Mouse (Mus musculus): ENCODE measurements around the gene Ralgapb.

Gene Ralgapb

GRCm38 (mm10) chr2:158518583-158518982 lies 108.9 kb downstream of the Ralgapb start:
- no peak for DNase-seq (ENCODE audit: low read depth, low spot score)

- DNase-seq (ENCODE audit: low read depth, low spot score) = no peak
Measured at GRCm38 (mm10) chr2:158519071-158519470, 109.4 kb downstream of the Ralgapb start.

- no peak for DNase-seq (ENCODE audit: low read depth, low spot score)
Measured at GRCm38 (mm10) chr2:158519800-158520199, 110.2 kb downstream of the Ralgapb start.

GRCm38 (mm10) chr2:158523060-158523459 lies 113.4 kb downstream of the Ralgapb start:
- no peak for DNase-seq (ENCODE audit: low read depth, low spot score)

GRCm38 (mm10) chr2:158524129-158524860 lies 114.6 kb downstream of the Ralgapb start:
- DNase-seq (ENCODE audit: low read depth, low spot score) = no peak

GRCm38 (mm10) chr2:158534090-158534489 lies 124.4 kb downstream of the Ralgapb start:
- peak; percentile 74 for DNase-seq (ENCODE audit: low read depth, low spot score)

GRCm38 (mm10) chr2:158534559-158534958 lies 124.9 kb downstream of the Ralgapb start:
- no peak for DNase-seq (ENCODE audit: low read depth, low spot score)

GRCm38 (mm10) chr2:158539433-158540305 lies 130.0 kb downstream of the Ralgapb start:
- DNase-seq (ENCODE audit: low read depth, low spot score) = peak; percentile 33

- no peak for DNase-seq (ENCODE audit: low read depth, low spot score)
Measured at GRCm38 (mm10) chr2:158541286-158541685, 131.6 kb downstream of the Ralgapb start.

GRCm38 (mm10) chr2:158545266-158545665 lies 135.6 kb downstream of the Ralgapb start:
- no peak for DNase-seq (ENCODE audit: low read depth, low spot score)

- DNase-seq (ENCODE audit: low read depth, low spot score) = peak; percentile 87
Measured at GRCm38 (mm10) chr2:158546751-158547150, 137.1 kb downstream of the Ralgapb start.

Measured in mesoderm, embryonic 11.5 days (tissue).